Mouse (Mus musculus) liver, adult 2 months (tissue): ENCODE measurements around the gene Lrrc63. TPM values are rescaled to one million over a fixed set of nuclear protein-coding genes. Genes with fewer than 3 reads are reported as not detected.

ENCODE experiments used
- DNase-seq: peaks from one replicate; pipeline ENCODE4 v3.0.0-alpha.2; 2011; ENCODE audit warnings: low read depth, low spot score; ENCODE audit errors: extremely low read depth
- H3K27ac ChIP-seq: fragments of 200-500 bp; replicated peaks from 2 replicates; pipeline ENCODE4 v1.5.1; 2012; ENCODE audit warnings: low read depth, mild to moderate bottlenecking, control low read depth, inconsistent platforms, low read length; ENCODE audit not compliant: insufficient read depth
- H3K27me3 ChIP-seq: fragments of 200-500 bp; 2 replicates; pipeline ENCODE4 v1.6.1; 2012; ENCODE audit warnings: mild to moderate bottlenecking, moderate library complexity, low read length, inconsistent platforms; ENCODE audit not compliant: control insufficient read depth, insufficient read depth
- H3K36me3 ChIP-seq: fragments of 200-500 bp; 2 replicates; pipeline ENCODE4 v1.6.1; 2012; ENCODE audit warnings: low read length, inconsistent platforms; ENCODE audit not compliant: control insufficient read depth, insufficient read depth
- H3K4me1 ChIP-seq: fragments of 200-500 bp; 2 replicates; pipeline ENCODE4 v1.6.1; 2011; ENCODE audit warnings: low read length; ENCODE audit not compliant: control insufficient read depth, insufficient read depth
- H3K4me3 ChIP-seq: fragments of 200-500 bp; 2 replicates; pipeline ENCODE4 v1.5.1; 2011; ENCODE audit warnings: low read depth, mild to moderate bottlenecking, control low read depth, low read length, moderate library complexity; ENCODE audit not compliant: insufficient read depth
- H3K79me2 ChIP-seq: fragments of 200-500 bp; 2 replicates; pipeline ENCODE4 v1.6.1; 2012; ENCODE audit warnings: inconsistent platforms, mild to moderate bottlenecking, low read length, moderate library complexity; ENCODE audit not compliant: control insufficient read depth, insufficient read depth
- H3K9ac ChIP-seq: fragments of 200-500 bp; 2 replicates; pipeline ENCODE4 v1.6.1; 2012; ENCODE audit warnings: low read depth, mild to moderate bottlenecking, control low read depth, inconsistent platforms, low read length
- CTCF ChIP-seq: fragments of 200-500 bp; IDR thresholded peaks from 2 replicates; pipeline ENCODE4 v1.5.1; 2011; ENCODE audit warnings: low read depth, low read length, control low read depth
- POLR2A ChIP-seq: fragments of 200-500 bp; IDR thresholded peaks from 2 replicates; pipeline ENCODE4 v1.6.1; 2011; ENCODE audit warnings: low read length, control low read depth; ENCODE audit not compliant: insufficient read depth; ENCODE audit errors: extremely low read depth
- WGBS: fragments of 180-500 bp; shearing (Covaris S2); methylation state at CpG from one replicate; pipeline ENCODE4 v1.1.7; 2018; 5-methylcytosine and 5-hydroxymethylcytosine counted together
- polyA plus RNA-seq: library from polyadenylated mRNA; depleted of rRNA; stranded (reverse); fragments of >200 nt; gene quantifications from 2 replicates; pipeline ENCODE4 v1.2.3, GENCODE M21; 2012
- total RNA-seq: library from RNA; depleted of rRNA; stranded (reverse); fragments of >200 nt; gene quantifications from 2 replicates; pipeline ENCODE4 v1.2.3, GENCODE M21; 2014

The Lrrc63 gene
- total and polyA plus RNA-seq, 2 experiments = under 0.01 to 0.04 TPM

DNA sequence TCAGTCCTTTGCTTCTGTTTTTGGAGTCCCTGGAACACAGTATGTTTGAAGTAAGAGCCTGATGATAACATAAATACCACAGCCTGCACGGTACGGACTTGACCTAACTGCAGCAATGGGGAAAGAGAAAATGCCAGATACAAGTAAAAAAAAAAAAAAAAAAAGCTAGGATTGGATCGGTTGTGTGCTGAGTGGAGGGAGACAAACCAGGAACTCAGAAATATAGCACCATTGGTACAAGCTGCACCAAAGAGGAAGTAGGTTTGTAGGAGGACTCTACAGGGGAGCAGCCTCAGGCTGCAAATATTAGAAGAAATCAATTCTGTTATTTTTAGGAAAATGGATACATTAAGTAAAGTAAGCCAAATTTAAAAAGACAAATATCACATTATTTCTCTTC lies 37.8 kb upstream of the Lrrc63 start:
- H3K27ac ChIP-seq = no peak overlapping the region
- TF ChIP-seq POLR2A (no peak), CTCF (no peak)
- no peak for DNase-seq
- no peaks in the 10 kb centered on the region for H3K27me3 ChIP-seq
- no peaks in the 10 kb centered on the region; the same call in 1 of the 2 replicates for H3K4me1 ChIP-seq
- peaks cover 3% of the 10 kb centered on the region for H3K79me2 ChIP-seq
- no peaks in the 10 kb centered on the region for H3K36me3 ChIP-seq
- H3K9ac ChIP-seq = no peak overlapping the region
- WGBS = 75% methylated on average over 3 of the region's 3 CpGs
- H3K4me3 ChIP-seq = no peak overlapping the region

DNA sequence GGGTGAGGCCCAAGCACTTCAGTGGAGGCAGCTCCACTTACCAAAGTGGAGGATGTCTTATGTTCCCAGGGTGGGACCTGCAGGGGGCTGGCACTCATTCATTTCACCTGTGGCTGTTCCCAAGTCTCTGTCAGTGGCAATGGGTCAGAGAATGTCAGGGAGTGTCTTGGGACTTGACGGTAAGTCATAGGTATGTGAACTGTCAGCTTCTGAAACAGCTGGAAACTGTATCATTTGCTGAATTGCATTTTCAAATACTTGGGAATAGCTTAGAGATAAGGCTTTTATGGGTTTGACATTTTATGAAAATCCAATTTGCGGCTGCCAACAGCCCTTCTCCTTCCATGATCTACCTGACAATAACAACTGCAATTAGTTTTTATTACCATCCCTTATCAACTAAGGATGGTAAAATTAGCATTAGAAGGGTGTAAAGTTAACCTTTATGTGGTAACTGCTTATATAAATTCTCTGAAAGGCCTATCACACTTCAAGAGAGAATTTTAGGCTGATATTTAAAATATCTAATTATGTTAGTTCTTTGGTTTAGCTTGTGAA lies 35.0 kb upstream of the Lrrc63 start:
- H3K9ac ChIP-seq = no peak overlapping the region
- no peak overlapping the region for H3K4me3 ChIP-seq
- 90% methylated on average over 2 of the region's 2 CpGs for WGBS
- DNase-seq = no peak
- H3K36me3 ChIP-seq = no peaks in the 10 kb centered on the region; the same call in 1 of the 2 replicates
- H3K79me2 ChIP-seq = peaks cover 3% of the 10 kb centered on the region
- H3K27me3 ChIP-seq = no peaks in the 10 kb centered on the region
- no peak for TF ChIP-seq CTCF
- no peak for TF ChIP-seq POLR2A
- H3K27ac ChIP-seq = no peak overlapping the region
- no peaks in the 10 kb centered on the region; the same call in 1 of the 2 replicates for H3K4me1 ChIP-seq

DNA sequence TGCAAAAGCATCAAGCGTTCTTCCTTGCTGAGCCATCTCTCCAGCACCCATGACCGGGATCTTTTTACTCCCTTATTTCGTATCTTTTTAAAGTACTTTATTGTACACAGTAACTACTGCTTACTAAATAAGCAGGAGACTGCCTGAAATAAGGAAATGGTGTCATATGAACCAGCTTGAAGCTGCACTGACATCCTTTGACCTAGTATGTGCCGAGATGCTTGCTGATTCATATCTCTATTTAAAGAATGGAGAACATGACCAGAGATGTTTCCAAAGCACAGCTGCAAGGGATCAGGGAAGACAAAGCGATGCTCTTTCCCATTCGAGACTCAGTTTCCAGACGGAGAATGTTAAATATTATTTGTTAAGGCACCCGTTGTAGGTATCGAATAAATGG lies 33.7 kb upstream of the Lrrc63 start:
- 90% methylated on average over 9 of the region's 9 CpGs for WGBS

DNA sequence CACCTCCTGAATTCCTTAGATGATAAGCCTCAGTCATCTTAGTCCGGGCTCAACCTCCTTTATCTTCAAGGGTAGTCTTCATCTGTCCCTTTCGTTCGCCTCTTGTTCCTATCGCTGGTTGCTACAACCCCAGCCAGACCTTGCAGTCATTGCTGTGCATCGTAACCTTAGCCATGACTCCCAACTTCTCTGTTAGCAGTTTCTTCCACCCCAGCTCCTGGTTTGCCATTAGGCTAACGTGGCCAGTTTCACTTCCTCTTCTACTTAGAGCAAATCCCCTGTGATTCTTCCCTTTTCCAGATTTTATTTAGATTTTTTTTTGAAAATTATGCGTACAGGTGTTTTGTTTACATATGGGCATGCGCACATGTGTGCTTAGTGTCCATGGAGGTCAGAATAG lies 33.2 kb upstream of the Lrrc63 start:
- Histone ChIP-seq H3K27ac (peak overlapping the region; percentile 73; the same call in 1 of the 2 replicates), H3K9ac (no peak overlapping the region), H3K79me2 (peaks cover 4% of the 10 kb centered on the region), H3K27me3 (no peaks in the 10 kb centered on the region), H3K4me1 (no peaks in the 10 kb centered on the region; the same call in 1 of the 2 replicates), H3K4me3 (no peak overlapping the region), H3K36me3 (no peaks in the 10 kb centered on the region; the same call in 1 of the 2 replicates)
- 86% methylated on average over 8 of the region's 8 CpGs for WGBS
- TF ChIP-seq POLR2A (no peak), CTCF (no peak)
- peak; percentile 41 for DNase-seq

More for the DNA sequence above, 33.7 kb upstream of the Lrrc63 start:
- TF ChIP-seq POLR2A = no peak
- no peak for TF ChIP-seq CTCF
- Histone ChIP-seq H3K27me3 (no peaks in the 10 kb centered on the region), H3K4me3 (no peak overlapping the region), H3K79me2 (peaks cover 3% of the 10 kb centered on the region), H3K9ac (no peak overlapping the region), H3K4me1 (no peaks in the 10 kb centered on the region; the same call in 1 of the 2 replicates), H3K27ac (peak overlapping the region; percentile 73), H3K36me3 (no peaks in the 10 kb centered on the region; the same call in 1 of the 2 replicates)
- peak; percentile 38 for DNase-seq

DNA sequence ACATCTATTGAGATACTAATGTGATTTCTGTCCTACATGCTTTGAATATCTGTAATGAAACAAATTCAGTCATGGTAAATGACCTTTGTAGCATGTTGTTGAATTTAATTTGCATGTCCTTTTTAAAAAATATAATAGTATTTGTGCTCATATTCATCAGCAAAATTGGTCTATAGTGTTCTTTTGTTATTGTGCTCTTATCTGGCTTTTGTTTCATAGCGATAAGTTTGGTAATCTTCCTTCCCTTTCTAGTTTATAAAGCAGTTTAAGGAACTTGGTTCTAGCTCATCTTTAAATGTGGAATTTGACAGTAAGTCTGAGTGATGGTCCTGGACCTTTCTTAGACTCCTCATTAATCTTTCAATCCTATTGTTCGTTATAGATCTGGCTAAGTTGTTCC lies 28.7 kb upstream of the Lrrc63 start:
- 82% methylated on average over 2 of the region's 2 CpGs for WGBS
- TF ChIP-seq POLR2A (no peak), CTCF (no peak)
- H3K27ac ChIP-seq = no peak overlapping the region
- no peaks in the 10 kb centered on the region for H3K27me3 ChIP-seq
- H3K36me3 ChIP-seq = no peaks in the 10 kb centered on the region; the same call in 1 of the 2 replicates
- H3K79me2 ChIP-seq = peaks cover 7% of the 10 kb centered on the region; the same call in 1 of the 2 replicates
- peaks cover 6% of the 10 kb centered on the region for H3K4me1 ChIP-seq
- H3K4me3 ChIP-seq = no peak overlapping the region
- DNase-seq = no peak
- no peak overlapping the region for H3K9ac ChIP-seq

DNA sequence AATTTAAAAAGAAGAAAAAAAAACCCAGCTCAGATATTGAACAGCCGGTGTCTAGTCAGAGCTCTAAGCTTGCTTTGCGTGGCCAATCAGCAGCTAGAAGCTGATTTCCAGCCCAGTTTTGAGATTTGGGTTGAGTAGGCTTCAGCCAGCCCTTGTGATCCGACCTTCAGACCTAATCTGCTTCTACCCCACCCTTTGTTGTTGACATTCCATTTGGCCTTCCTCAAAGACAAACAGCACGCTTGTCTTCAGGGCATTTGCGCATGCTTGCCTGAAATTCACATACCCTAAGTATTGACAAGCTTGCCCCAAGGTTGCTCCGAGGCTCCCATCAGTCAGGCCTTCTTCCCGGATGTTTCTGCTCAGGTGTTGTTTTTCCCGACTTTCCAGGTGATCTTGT lies 23.8 kb upstream of the Lrrc63 start:
- Histone ChIP-seq H3K27me3 (no peaks in the 10 kb centered on the region), H3K36me3 (no peaks in the 10 kb centered on the region), H3K4me1 (peaks cover 16% of the 10 kb centered on the region), H3K79me2 (peaks cover 14% of the 10 kb centered on the region; the same call in 1 of the 2 replicates), H3K9ac (no peak overlapping the region), H3K27ac (no peak overlapping the region), H3K4me3 (no peak overlapping the region)
- 32% methylated on average over 8 of the region's 8 CpGs for WGBS
- no peak for TF ChIP-seq CTCF
- TF ChIP-seq POLR2A = no peak
- DNase-seq = peak; percentile 85
